ENCODE assay signal across 21 mouse cellular contexts in the genomic region with DNA sequence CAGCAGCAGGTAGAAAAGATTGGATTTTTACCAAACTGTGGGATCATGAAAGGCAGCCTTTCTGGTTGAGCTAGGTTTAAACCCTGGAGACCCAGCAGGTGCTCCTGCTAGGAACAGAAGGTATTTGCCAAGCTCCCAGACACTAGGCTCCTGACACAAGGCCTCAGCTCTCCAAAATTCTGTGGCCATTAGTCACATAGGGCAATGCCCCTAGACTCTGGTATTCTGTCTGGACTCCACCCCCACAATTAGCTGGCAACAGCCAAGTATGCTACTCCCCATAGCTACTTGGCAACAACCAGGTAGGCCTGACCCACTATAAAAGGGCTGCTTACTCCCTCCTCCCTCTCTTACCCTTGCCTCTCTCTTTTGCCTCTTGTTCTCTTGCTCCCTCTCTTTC.
A peak's percentile ranks its signal among the peaks of the same experiment; 100 is the strongest.
DNase-seq lines count a peak whose midpoint lies in the region; ATAC-seq and TF ChIP-seq lines count a peak whose summit lies in the region.
"Had no signal": no experiment of that assay in that cellular context is flagged by ENCODE, and none has a peak within 500 bp of the region (broad histone marks: within the 10 kb centered on the region; RNA-seq: fewer than 3 reads in every experiment).

No protein-coding gene starts in this region.

- no peak overlapping the region for H3K4me2 ChIP-seq in lung, postnatal 0 days (replicated peaks; ENCODE audit: low read depth, low read length)
- no peak overlapping the region for H3K4me2 ChIP-seq in liver, embryonic 12.5 days
- no peak overlapping the region for H3K4me2 ChIP-seq in midbrain, embryonic 13.5 days (replicated peaks)
- H3K4me2 ChIP-seq: forebrain, embryonic 12.5 days; heart, embryonic 12.5 days; limb, embryonic 13.5 days; neural tube, embryonic 12.5 days; stomach, embryonic 15.5 days had no signal

- peak; percentile 16 for DNase-seq in cerebellum, adult 11 months
- no peak for DNase-seq in cerebellum, postnatal 4 days (ENCODE audit: low spot score in 2 of 2)
- no peak for DNase-seq in Patski (ENCODE audit: low read depth, low spot score)
- peak; percentile 10 to 23 for DNase-seq in cerebellum, postnatal 14 days
- DNase-seq in lung, postnatal 0 days (ENCODE audit: low spot score) = peak; percentile 54
- no peak for DNase-seq in urinary bladder, postnatal 14 days (ENCODE audit: low spot score)
- DNase-seq: adrenal gland, postnatal 36 days; embryo, embryonic 11 days; gastrocnemius, postnatal 25 days; kidney, adult 8-10 months; kidney, postnatal 36 days; layer of hippocampus, adult 9-11 months; thymus, postnatal 14 days had no signal

- ATAC-seq in Patski = peak; percentile 12
- ATAC-seq in lung, postnatal 0 days = peak; percentile 89
- no peak for ATAC-seq in liver, embryonic 12.5 days
- ATAC-seq in midbrain, embryonic 13.5 days = no peak

- H3K36me3 ChIP-seq in lung, postnatal 0 days (ENCODE audit: insufficient read depth, low read length) = no peaks in the 10 kb centered on the region
- H3K36me3 ChIP-seq in liver, embryonic 12.5 days = no peaks in the 10 kb centered on the region
- H3K36me3 ChIP-seq in midbrain, embryonic 13.5 days = no peaks in the 10 kb centered on the region
- H3K36me3 ChIP-seq: forebrain, embryonic 12.5 days; heart, embryonic 12.5 days; limb, embryonic 13.5 days; neural tube, embryonic 12.5 days; stomach, embryonic 15.5 days had no signal

- no peaks in the 10 kb centered on the region for H3K9me3 ChIP-seq in lung, postnatal 0 days (ENCODE audit: low read length)
- H3K9me3 ChIP-seq in liver, embryonic 12.5 days (replicated peaks) = no peaks in the 10 kb centered on the region
- no peaks in the 10 kb centered on the region for H3K9me3 ChIP-seq in midbrain, embryonic 13.5 days
- H3K9me3 ChIP-seq: forebrain, embryonic 12.5 days; heart, embryonic 12.5 days; limb, embryonic 13.5 days; neural tube, embryonic 12.5 days; stomach, embryonic 15.5 days had no signal

- CTCF ChIA-PET in Patski (lab: Charles Lee) = interaction anchor here (1.4 kb wide), 1 partner anchor 13 kb away, joined by 3 read pairs; no protein-coding TSS in a partner anchor

- TF ChIP-seq CTCF in Patski (IDR thresholded peaks at IDR 0.05) = no peak
- no peak for TF ChIP-seq CTCF in lung, postnatal 0 days (IDR thresholded peaks at IDR 0.05)

- no peak overlapping the region for H3K4me3 ChIP-seq in lung, postnatal 0 days (ENCODE audit: low read depth, low read length)
- H3K4me3 ChIP-seq in liver, embryonic 12.5 days = no peak overlapping the region
- no peak overlapping the region for H3K4me3 ChIP-seq in midbrain, embryonic 13.5 days (replicated peaks)
- H3K4me3 ChIP-seq: forebrain, embryonic 12.5 days; heart, embryonic 12.5 days; limb, embryonic 13.5 days; neural tube, embryonic 12.5 days; stomach, embryonic 15.5 days had no signal

- in situ Hi-C loops in Patski (cut with MboI; ENCODE audit: low pct_unique_long_range_greater_than_20kb) = no loop called here

- 0 out of 2 replicates have a peak overlapping the region, but pooled peaks have one; percentile 48 for H3K27ac ChIP-seq in lung, postnatal 0 days (ENCODE audit: low read length)
- no peak overlapping the region for H3K27ac ChIP-seq in liver, embryonic 12.5 days
- no peak overlapping the region for H3K27ac ChIP-seq in midbrain, embryonic 13.5 days
- H3K27ac ChIP-seq: forebrain, embryonic 12.5 days; limb, embryonic 13.5 days; neural tube, embryonic 12.5 days; stomach, embryonic 15.5 days had no signal

- no peaks in the 10 kb centered on the region for H3K4me1 ChIP-seq in lung, postnatal 0 days (ENCODE audit: insufficient read depth, low read depth, low read length)
- H3K4me1 ChIP-seq in liver, embryonic 12.5 days = no peaks in the 10 kb centered on the region
- peaks cover under 1% of the 10 kb centered on the region; the same call in 1 of the 2 replicates for H3K4me1 ChIP-seq in midbrain, embryonic 13.5 days (replicated peaks)
- H3K4me1 ChIP-seq: forebrain, embryonic 12.5 days; neural tube, embryonic 12.5 days; stomach, embryonic 15.5 days had no signal

- H3K27me3 ChIP-seq in Patski = no peaks in the 10 kb centered on the region
- no peaks in the 10 kb centered on the region for H3K27me3 ChIP-seq in lung, postnatal 0 days (replicated peaks; ENCODE audit: insufficient read depth, low read length)
- H3K27me3 ChIP-seq in liver, embryonic 12.5 days (replicated peaks) = no peaks in the 10 kb centered on the region
- H3K27me3 ChIP-seq in midbrain, embryonic 13.5 days = no peaks in the 10 kb centered on the region
- H3K27me3 ChIP-seq: CH12.LX; forebrain, embryonic 12.5 days; heart, embryonic 12.5 days; limb, embryonic 13.5 days; neural tube, embryonic 12.5 days; stomach, embryonic 15.5 days had no signal

- no peak overlapping the region for H3K9ac ChIP-seq in lung, postnatal 0 days (replicated peaks; ENCODE audit: low read depth)
- no peak overlapping the region for H3K9ac ChIP-seq in liver, embryonic 12.5 days
- no peak overlapping the region for H3K9ac ChIP-seq in midbrain, embryonic 13.5 days (replicated peaks)
- H3K9ac ChIP-seq: forebrain, embryonic 12.5 days; heart, embryonic 12.5 days; limb, embryonic 13.5 days; neural tube, embryonic 12.5 days; stomach, embryonic 15.5 days had no signal

- POLR2A ChIA-PET in Patski (lab: Charles Lee) = no interaction called here

- peak; percentile 47; the same call in 1 of the 2 replicates for TF ChIP-seq EP300 in lung, postnatal 0 days (IDR thresholded peaks at IDR 0.05)

Comparison
In these comparisons a context has a peak if more than half of its experiments do, and no peak if none do; other contexts are left out.
1. DNase-seq: peak in cerebellum, adult 11 months (single experiment), cerebellum, postnatal 14 days (2 of 2) and lung, postnatal 0 days (single experiment); none in cerebellum, postnatal 4 days (0 of 2), Patski (single experiment) and urinary bladder, postnatal 14 days (single experiment).
2. ATAC-seq: peak in Patski (single experiment) and lung, postnatal 0 days (single experiment); none in liver, embryonic 12.5 days (single experiment) and midbrain, embryonic 13.5 days (single experiment).